Mouse (Mus musculus): ENCODE measurements around the gene 1700018G05Rik. TPM values are rescaled to one million over a fixed set of nuclear protein-coding genes. Genes with fewer than 3 reads are reported as not detected.
"Not testable (repeated sequence)": the region's sequence is repeated elsewhere in the genome, so short reads cannot be mapped to it uniquely, and the experiment has no call there.

Gene 1700018G05Rik
- not detected for total RNA-seq (2022)

GRCm38 (mm10) chrX:102928072-102928471 lies at the start of gene 1700018G05Rik:
TSS of gene 1700018G05Rik (plus strand) at chrX:102928372.
- not testable (repeated sequence) for DNase-seq (ENCODE audit: low spot score)

GRCm38 (mm10) chrX:102908587-102908986 lies 19.6 kb upstream of the 1700018G05Rik start, which contains the start of the genes Dmrtc1a and 1700011M02Rik:
TSS of gene Dmrtc1a (minus strand) at chrX:102908687.
TSS of gene 1700011M02Rik (plus strand) at chrX:102908905.
- not testable (repeated sequence) for DNase-seq (ENCODE audit: low spot score)

- not testable (repeated sequence) for DNase-seq (ENCODE audit: low spot score)
Observed at GRCm38 (mm10) chrX:102914823-102915222, 13.3 kb upstream of the 1700018G05Rik start.

GRCm38 (mm10) chrX:102926707-102927106 lies 1.5 kb upstream of the 1700018G05Rik start:
- DNase-seq (ENCODE audit: low spot score), result not testable (repeated sequence)

DNA sequence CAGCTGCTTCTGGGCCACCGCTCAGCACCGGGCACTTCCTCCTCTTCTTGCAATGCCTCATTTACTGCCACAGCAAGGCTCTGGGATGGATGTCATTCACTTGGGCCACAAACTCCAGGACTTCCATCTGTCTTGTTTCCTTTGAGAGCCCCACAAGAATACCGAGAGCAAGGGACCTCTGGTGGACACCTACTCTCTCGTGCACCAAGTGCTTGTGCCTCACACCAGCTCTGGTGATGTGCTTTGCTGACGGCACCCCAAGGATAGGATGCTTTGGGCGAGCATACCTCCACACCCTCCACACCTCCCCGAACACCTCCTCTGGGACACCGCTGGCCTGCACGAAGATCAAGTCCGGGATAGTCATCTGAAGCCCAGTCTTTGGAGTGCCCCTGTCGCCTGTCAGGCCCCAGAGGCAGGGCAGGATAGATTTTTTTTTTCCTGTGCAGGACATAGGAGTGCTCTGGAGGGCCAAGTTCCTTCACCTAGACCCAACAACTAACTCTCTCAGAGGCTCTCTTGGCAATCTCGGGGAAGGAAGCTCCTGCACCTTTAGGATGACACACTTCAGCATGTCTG lies 4.9 kb downstream of the 1700018G05Rik start:
- no peak for DNase-seq (ENCODE audit: low spot score)

- DNase-seq (ENCODE audit: low spot score), result no peak
Observed at GRCm38 (mm10) chrX:102933571-102934394, 5.6 kb downstream of the 1700018G05Rik start.

DNA sequence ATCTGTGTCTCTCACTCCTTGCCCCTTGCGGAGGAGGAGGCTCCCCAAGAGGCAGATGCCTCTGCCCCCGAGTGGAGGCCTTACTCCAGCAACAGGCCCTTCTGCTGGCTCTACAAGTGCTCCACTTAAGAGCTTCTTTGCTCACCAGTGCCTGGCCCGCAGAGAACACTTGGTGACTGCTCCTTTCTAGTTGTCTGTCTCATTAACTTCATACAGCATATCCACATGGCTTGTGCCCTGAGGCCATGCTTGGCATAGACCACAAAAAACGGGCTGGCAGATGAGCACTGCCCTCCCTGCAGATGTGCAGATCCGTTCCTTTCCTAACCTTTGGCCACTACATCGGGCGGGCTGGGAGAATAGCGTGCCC lies 6.2 kb downstream of the 1700018G05Rik start:
- no peak for DNase-seq (ENCODE audit: low spot score)

- DNase-seq (ENCODE audit: low spot score), result peak; percentile 10
Observed at GRCm38 (mm10) chrX:102936743-102937142, 8.6 kb downstream of the 1700018G05Rik start.

DNA sequence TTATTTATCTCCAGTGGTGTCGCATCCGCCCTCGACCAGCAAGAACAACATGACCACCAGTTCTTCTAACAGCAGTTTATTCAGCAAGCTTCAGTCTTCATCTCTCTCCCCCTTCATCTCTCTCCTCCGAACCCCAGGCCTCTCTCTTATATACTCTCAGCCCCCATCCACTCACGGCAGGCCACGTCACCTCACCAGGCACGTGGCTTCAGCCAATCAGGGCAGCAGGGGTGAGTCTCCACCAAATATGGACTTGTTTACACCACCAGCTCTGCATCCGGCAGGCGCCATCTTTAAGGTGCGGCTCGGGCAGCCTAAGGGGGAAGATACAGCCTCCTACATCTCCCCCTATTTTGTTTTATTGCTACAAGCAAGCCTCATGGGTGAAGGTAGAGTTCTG lies 22.0 kb downstream of the 1700018G05Rik start:
- not testable (repeated sequence) for DNase-seq (ENCODE audit: low spot score)

DNA sequence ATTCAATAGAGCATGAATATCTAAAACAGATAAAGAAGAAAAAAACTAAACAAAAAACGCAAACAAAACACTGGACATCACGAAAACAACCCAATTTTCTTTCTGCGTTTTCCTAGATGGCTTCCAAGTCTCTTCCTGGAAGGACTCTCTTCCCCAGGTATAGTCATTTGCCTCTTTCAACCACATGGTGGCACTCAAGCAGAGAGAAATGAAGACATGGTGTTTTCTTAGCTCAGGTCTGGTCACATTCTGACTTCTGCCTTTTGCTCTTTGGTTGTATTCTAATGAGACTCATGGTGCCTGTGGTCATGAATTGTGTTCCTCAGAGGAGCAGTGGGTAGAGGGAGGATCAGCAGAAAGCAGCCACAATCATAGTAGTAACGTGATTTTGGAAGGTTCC lies 30.7 kb downstream of the 1700018G05Rik start:
- no peak for DNase-seq (ENCODE audit: low spot score)

GRCm38 (mm10) chrX:102960581-102960980 lies 32.4 kb downstream of the 1700018G05Rik start:
- no peak for DNase-seq (ENCODE audit: low spot score)

Other genes with a start within 250 kb of the 1700018G05Rik start
- not detected for gene Gm3880, start 241.4 kb upstream of the 1700018G05Rik start, total RNA-seq (2022)
- not detected for gene Gm9112, start 220.7 kb upstream of the 1700018G05Rik start, total RNA-seq (2022)
- not detected for gene Dmrtc1b, start 220.5 kb upstream of the 1700018G05Rik start, total RNA-seq (2022)
- not detected for gene Dmrtc1c1, start 125.4 kb upstream of the 1700018G05Rik start, total RNA-seq (2022)
- gene Dmrtc1c2, start 73.8 kb upstream of the 1700018G05Rik start, total RNA-seq (2022), result not detected
- not detected for gene 1700031F05Rik, start 60.4 kb upstream of the 1700018G05Rik start, total RNA-seq (2022)
- gene Dmrtc1a, start 19.7 kb upstream of the 1700018G05Rik start, total RNA-seq (2022), result under 1 TPM in 3 of 4 experiments, not detected in 1; 0.28 to 0.43 (median 0.41) TPM
- not detected for gene 1700011M02Rik, start 19.5 kb upstream of the 1700018G05Rik start, total RNA-seq (2022)